Mouse (Mus musculus) cerebellum, adult 11 months (tissue): ENCODE measurements around the gene Cyp2b10.
A peak's percentile ranks its signal among the peaks of the same experiment; 100 is the strongest.
"Not testable (repeated sequence)": the region's sequence is repeated elsewhere in the genome, so short reads cannot be mapped to it uniquely, and the experiment has no call there.

ENCODE experiments used
- DNase-seq: peaks from one replicate; pipeline ENCODE4 v3.0.0; 2022

Cyp2b10 gene

GRCm38 (mm10) chr7:25897411-25897810 lies at the start of gene Cyp2b10:
Gene Cyp2b10, plus strand, starts transcription at chr7:25897620.
- no peak for DNase-seq

- peak; percentile 40 for DNase-seq
These were observed 49.5 kb upstream of the Cyp2b10 start for GRCm38 (mm10) chr7:25847722-25848443.

GRCm38 (mm10) chr7:25848444-25848812 lies 49.0 kb upstream of the Cyp2b10 start:
- DNase-seq: no peak

- DNase-seq: peak; percentile 6
These were observed 42.3 kb upstream of the Cyp2b10 start for GRCm38 (mm10) chr7:25855082-25855481.

- no peak for DNase-seq
These were observed 37.2 kb upstream of the Cyp2b10 start for GRCm38 (mm10) chr7:25859962-25860870.

GRCm38 (mm10) chr7:25862365-25862764 lies 35.1 kb upstream of the Cyp2b10 start:
- no peak for DNase-seq

- no peak for DNase-seq
These were observed 33.7 kb upstream of the Cyp2b10 start for GRCm38 (mm10) chr7:25863756-25864155.

- no peak for DNase-seq
These were observed 32.6 kb upstream of the Cyp2b10 start for GRCm38 (mm10) chr7:25864861-25865260.

GRCm38 (mm10) chr7:25869789-25870188 lies 27.6 kb upstream of the Cyp2b10 start:
- DNase-seq: no peak

- no peak for DNase-seq
These were observed 24.8 kb upstream of the Cyp2b10 start for GRCm38 (mm10) chr7:25872624-25873023.

GRCm38 (mm10) chr7:25878735-25879134 lies 18.7 kb upstream of the Cyp2b10 start:
- no peak for DNase-seq

GRCm38 (mm10) chr7:25880721-25881120 lies 16.7 kb upstream of the Cyp2b10 start:
- DNase-seq: not testable (repeated sequence)

- DNase-seq: no peak
These were observed 13.1 kb upstream of the Cyp2b10 start for GRCm38 (mm10) chr7:25884272-25884671.

- DNase-seq: no peak
These were observed 9.7 kb upstream of the Cyp2b10 start for GRCm38 (mm10) chr7:25887758-25888157.

GRCm38 (mm10) chr7:25893159-25893558 lies 4.3 kb upstream of the Cyp2b10 start:
- no peak for DNase-seq

- DNase-seq: no peak
These were observed 2.3 kb upstream of the Cyp2b10 start for GRCm38 (mm10) chr7:25895162-25895561.

GRCm38 (mm10) chr7:25898064-25898463 lies 644 bp downstream of the Cyp2b10 start:
- no peak for DNase-seq

- no peak for DNase-seq
These were observed 4.8 kb downstream of the Cyp2b10 start for GRCm38 (mm10) chr7:25902061-25902690.

- DNase-seq: no peak
These were observed 5.7 kb downstream of the Cyp2b10 start for GRCm38 (mm10) chr7:25903156-25903555.

GRCm38 (mm10) chr7:25904066-25904465 lies 6.6 kb downstream of the Cyp2b10 start:
- DNase-seq: no peak

GRCm38 (mm10) chr7:25904489-25904888 lies 7.1 kb downstream of the Cyp2b10 start:
- no peak for DNase-seq

- DNase-seq: no peak
These were observed 10.0 kb downstream of the Cyp2b10 start for GRCm38 (mm10) chr7:25907380-25907779.

- DNase-seq: no peak
These were observed 12.6 kb downstream of the Cyp2b10 start for GRCm38 (mm10) chr7:25910046-25910445.

GRCm38 (mm10) chr7:25916116-25916515 lies 18.7 kb downstream of the Cyp2b10 start:
- DNase-seq: no peak
